Mouse (Mus musculus): ENCODE results near the gene Dkkl1. TPM values are rescaled to one million over a fixed set of nuclear protein-coding genes. Genes with fewer than 3 reads are reported as not detected.

Gene Dkkl1
- total and polyA plus RNA-seq, 2 experiments from 2014 or later: 18.3 to 24.0 TPM

DNA sequence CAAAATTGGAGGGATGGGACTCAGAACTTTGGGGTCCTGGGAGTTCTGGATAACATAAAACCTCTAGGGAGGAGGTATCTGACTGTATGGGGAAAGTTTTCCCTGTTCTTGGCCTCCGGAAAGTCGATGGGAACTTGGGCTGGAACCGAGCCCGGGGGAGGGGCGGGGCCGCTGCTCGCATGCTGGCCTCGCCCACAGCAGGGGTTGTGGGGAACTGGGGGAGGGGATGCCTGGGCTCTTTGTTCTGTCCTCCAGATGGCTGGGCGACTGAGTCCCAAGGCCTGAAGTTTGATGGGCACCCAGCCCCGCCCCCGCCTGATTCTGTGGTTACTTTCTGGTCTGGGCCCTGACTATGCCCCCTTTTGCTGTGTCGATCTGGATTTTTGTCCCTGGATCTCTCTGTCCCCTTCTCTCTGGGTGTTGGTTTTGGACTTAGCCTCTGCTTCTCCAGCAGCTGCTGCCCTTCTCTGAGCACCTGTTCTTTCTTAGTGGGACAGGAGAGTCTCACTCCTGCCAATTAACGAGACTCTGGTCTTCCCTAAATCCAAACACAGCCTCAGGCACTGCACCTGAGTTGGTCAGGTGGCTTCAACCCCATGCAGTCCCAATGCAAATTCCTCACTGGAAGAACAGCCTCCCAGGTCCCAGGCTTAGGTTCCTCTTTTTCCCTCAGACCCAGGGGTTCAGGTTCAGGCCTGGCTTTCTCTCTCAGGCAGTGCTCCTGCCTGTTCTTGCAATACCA is 4.7 kb upstream of the Dkkl1 start:
- ATAC-seq (peak; percentile 84), DNase-seq (ENCODE audit: low spot score) (peak; percentile 87)
- no peaks in the 10 kb centered on the region; the same call in 1 of the 2 replicates for H3K36me3 ChIP-seq (ENCODE audit: insufficient read depth, low read length)
- H3K27me3 ChIP-seq (ENCODE audit: insufficient read depth, low read length): 0 out of 2 replicates have a peak, but pooled peaks cover 5% of the 10 kb centered on the region
- no peak for TF ChIP-seq CTCF (IDR thresholded peaks at IDR 0.05; ENCODE audit: low read depth)
- H3K4me3 ChIP-seq (ENCODE audit: low read length): peak overlapping the region; percentile 50
- no peaks in the 10 kb centered on the region for H3K9me3 ChIP-seq (ENCODE audit: low read length)
- peaks cover 14% of the 10 kb centered on the region; the same call in 1 of the 2 replicates for H3K4me1 ChIP-seq (ENCODE audit: insufficient read depth, low read length)
- 2% methylated on average over 13 of the region's 13 CpGs for WGBS
- H3K27ac ChIP-seq: peak overlapping the region; percentile 81
- peak overlapping the region; percentile 66 for H3K9ac ChIP-seq (replicated peaks; ENCODE audit: low read length)
- H3K4me2 ChIP-seq (ENCODE audit: low read depth, low read length): peak overlapping the region; percentile 71

DNA sequence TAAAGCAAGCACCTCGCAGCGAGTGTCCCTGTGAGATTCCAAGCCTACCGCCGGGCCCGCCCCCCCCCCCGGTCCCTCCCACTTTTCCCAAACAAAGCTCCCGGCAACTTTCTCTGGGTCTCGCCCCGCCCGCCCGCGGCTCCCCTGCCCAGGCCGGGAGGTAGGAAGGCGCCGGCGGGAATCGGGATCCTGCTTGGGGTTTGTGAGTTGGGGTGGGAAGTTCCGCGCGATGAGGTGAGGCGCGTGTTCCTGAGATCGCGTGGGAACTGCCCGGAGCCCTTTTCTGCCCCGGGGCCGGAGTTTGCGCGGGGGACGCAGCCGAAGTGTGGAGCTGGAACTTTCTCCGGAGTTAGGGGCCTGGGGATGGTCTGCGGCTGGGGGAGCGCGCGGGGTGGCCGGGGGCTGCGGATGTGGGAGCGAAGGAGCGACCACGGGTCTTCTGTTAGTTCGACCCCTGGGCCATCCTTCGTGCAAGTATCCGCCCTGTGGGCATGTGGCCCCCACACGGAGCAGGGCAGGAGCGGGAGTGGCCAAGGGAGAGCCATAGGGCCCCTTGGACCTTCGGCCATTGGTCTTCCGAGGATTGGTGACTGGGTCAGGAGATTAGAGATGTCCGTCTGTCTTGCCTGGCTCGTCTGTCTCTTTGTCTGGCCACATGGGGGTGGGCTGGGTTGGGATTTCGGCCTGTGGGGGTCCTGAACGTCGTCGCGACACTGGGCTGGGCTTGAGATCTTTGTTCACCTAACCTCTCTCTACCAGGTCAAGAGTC is 3.9 kb upstream of the Dkkl1 start, which contains the start of gene Tead2:
Gene Tead2, plus strand, starts transcription at position 81 of the 769 bp plus-strand sequence.
- H3K36me3 ChIP-seq (ENCODE audit: insufficient read depth, low read length): no peaks in the 10 kb centered on the region; the same call in 1 of the 2 replicates
- H3K4me3 ChIP-seq (ENCODE audit: low read length): peak within 1 kb of the TSS; percentile 50
- H3K27ac ChIP-seq: peak within 1 kb of the TSS; percentile 81
- peaks cover 14% of the 10 kb centered on the region; the same call in 1 of the 2 replicates for H3K4me1 ChIP-seq (ENCODE audit: insufficient read depth, low read length)
- ATAC-seq (peak; percentile 60), DNase-seq (ENCODE audit: low spot score) (peak; percentile 48)
- no peak for TF ChIP-seq CTCF (IDR thresholded peaks at IDR 0.05; ENCODE audit: low read depth)
- H3K4me2 ChIP-seq (ENCODE audit: low read depth, low read length): peak within 1 kb of the TSS; percentile 71
- H3K27me3 ChIP-seq (ENCODE audit: insufficient read depth, low read length): 0 out of 2 replicates have a peak, but pooled peaks cover 5% of the 10 kb centered on the region
- H3K9ac ChIP-seq (replicated peaks; ENCODE audit: low read length): peak within 1 kb of the TSS; percentile 66
- H3K9me3 ChIP-seq (ENCODE audit: low read length): no peaks in the 10 kb centered on the region
- WGBS: under 1% methylated on average over 54 of the region's 55 CpGs

DNA sequence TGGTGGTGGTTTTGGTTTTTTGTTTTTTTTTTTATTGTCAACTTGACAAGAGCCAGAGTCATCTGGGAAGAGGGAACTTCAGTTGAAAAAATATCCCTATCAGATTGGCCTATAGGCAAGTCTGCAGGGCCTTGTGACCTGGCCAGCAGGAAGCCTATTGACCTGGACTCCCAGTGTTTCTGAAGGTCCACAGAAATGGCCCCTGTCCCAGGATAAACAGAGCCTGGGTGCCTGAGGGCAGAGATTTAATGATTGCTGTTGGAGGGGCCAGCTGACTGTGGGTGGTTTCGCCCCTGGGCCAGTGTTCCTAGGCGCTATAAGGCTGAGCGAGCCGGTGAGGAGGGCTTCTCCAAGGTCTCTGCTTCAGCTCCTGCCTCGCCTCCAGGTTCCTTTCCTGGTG is 1.8 kb upstream of the Dkkl1 start:
- Histone ChIP-seq H3K36me3 (ENCODE audit: insufficient read depth, low read length) (no peaks in the 10 kb centered on the region; the same call in 1 of the 2 replicates), H3K4me3 (ENCODE audit: low read length) (no peak overlapping the region), H3K9ac (replicated peaks; ENCODE audit: low read length) (no peak overlapping the region), H3K27ac (no peak overlapping the region), H3K4me2 (ENCODE audit: low read depth, low read length) (no peak overlapping the region), H3K4me1 (ENCODE audit: insufficient read depth, low read length) (peaks cover 14% of the 10 kb centered on the region; the same call in 1 of the 2 replicates), H3K9me3 (ENCODE audit: low read length) (no peaks in the 10 kb centered on the region), H3K27me3 (ENCODE audit: insufficient read depth, low read length) (0 out of 2 replicates have a peak, but pooled peaks cover 5% of the 10 kb centered on the region)
- ATAC-seq (no peak), DNase-seq (ENCODE audit: low spot score) (no peak)
- no peak for TF ChIP-seq CTCF (IDR thresholded peaks at IDR 0.05; ENCODE audit: low read depth)
- 67% methylated on average over 5 of the region's 5 CpGs for WGBS

DNA sequence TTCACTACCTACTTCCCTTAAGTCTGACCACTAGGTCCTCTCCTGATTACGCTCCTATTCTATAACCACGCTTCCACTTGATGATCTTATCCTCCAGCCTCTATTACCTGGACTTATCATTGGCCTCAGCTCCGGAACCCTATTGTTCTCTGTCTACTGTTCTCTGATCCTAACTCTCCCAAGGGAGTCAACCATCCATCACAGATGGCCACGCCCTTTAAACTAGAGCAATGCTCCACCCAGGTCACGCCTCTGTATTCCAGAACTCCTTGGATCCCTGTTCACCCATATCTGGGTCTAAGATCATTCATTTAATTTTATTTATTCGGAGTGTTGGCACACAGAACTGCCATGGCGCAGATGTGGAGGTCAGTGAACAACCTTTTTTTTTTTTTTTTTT is 409 bp upstream of the Dkkl1 start:
- ATAC-seq (no peak), DNase-seq (ENCODE audit: low spot score) (no peak)
- Histone ChIP-seq H3K27me3 (ENCODE audit: insufficient read depth, low read length) (0 out of 2 replicates have a peak, but pooled peaks cover 5% of the 10 kb centered on the region), H3K36me3 (ENCODE audit: insufficient read depth, low read length) (no peaks in the 10 kb centered on the region), H3K4me2 (ENCODE audit: low read depth, low read length) (no peak overlapping the region), H3K9me3 (ENCODE audit: low read length) (no peaks in the 10 kb centered on the region), H3K9ac (replicated peaks; ENCODE audit: low read length) (no peak overlapping the region), H3K4me1 (ENCODE audit: insufficient read depth, low read length) (peaks cover 14% of the 10 kb centered on the region; the same call in 1 of the 2 replicates), H3K4me3 (ENCODE audit: low read length) (no peak overlapping the region), H3K27ac (no peak overlapping the region)
- 75% methylated on average over 7 of the region's 7 CpGs for WGBS
- TF ChIP-seq CTCF (IDR thresholded peaks at IDR 0.05; ENCODE audit: low read depth): no peak

DNA sequence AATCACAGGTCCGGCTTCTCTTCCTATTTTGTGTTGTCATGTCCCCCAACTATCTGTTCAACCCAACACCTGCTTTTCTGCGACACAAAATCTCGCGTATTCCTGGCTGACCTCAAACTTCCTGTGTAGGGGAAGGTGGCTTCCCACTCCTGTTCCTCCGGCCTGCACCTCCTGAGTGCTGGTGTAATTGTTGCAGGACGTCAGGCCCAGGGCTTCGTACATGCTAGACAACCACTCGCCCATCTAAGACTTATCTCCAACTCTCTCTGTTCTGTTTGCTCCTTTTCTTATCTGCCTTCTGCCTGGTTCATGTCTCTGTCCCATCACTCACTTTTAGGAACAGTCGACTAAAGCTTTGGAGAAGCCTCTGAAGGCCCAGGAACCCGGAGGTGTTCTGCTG is 877 bp downstream of the Dkkl1 start:
- no peak for TF ChIP-seq CTCF (IDR thresholded peaks at IDR 0.05; ENCODE audit: low read depth)
- 77% methylated on average over 10 of the region's 10 CpGs for WGBS
- Histone ChIP-seq H3K4me1 (ENCODE audit: insufficient read depth, low read length) (peaks cover 6% of the 10 kb centered on the region; the same call in 1 of the 2 replicates), H3K4me2 (ENCODE audit: low read depth, low read length) (peak overlapping the region; percentile 35; the same call in 1 of the 2 replicates), H3K9ac (replicated peaks; ENCODE audit: low read length) (no peak overlapping the region), H3K27me3 (ENCODE audit: insufficient read depth, low read length) (0 out of 2 replicates have a peak, but pooled peaks cover 5% of the 10 kb centered on the region), H3K36me3 (ENCODE audit: insufficient read depth, low read length) (no peaks in the 10 kb centered on the region), H3K9me3 (ENCODE audit: low read length) (no peaks in the 10 kb centered on the region), H3K4me3 (ENCODE audit: low read length) (no peak overlapping the region), H3K27ac (no peak overlapping the region)
- ATAC-seq (no peak), DNase-seq (ENCODE audit: low spot score) (no peak)

DNA sequence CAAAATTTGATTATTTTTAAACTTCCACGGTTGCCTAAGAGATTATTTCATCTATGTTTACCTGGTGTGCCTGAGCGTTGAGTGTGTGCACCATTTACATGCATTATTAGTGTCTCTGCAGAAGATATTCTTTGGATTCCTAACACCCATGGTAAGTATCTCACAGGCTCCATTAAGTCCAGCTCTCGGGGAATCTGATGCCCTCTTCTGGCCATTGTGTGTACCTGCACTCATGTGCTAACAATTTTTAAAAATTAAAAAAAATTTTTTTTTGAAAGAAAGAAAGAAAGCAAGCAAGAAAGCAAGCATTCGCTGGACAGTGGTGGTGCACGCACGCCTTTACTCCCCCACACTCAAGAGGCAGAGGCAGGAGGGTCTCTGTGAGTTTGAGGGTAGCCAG is 3.7 kb downstream of the Dkkl1 start:
- Histone ChIP-seq H3K9me3 (ENCODE audit: low read length) (no peaks in the 10 kb centered on the region), H3K27ac (no peak overlapping the region), H3K27me3 (ENCODE audit: insufficient read depth, low read length) (no peaks in the 10 kb centered on the region), H3K4me2 (ENCODE audit: low read depth, low read length) (no peak overlapping the region), H3K36me3 (ENCODE audit: insufficient read depth, low read length) (no peaks in the 10 kb centered on the region), H3K4me1 (ENCODE audit: insufficient read depth, low read length) (no peaks in the 10 kb centered on the region), H3K9ac (replicated peaks; ENCODE audit: low read length) (no peak overlapping the region), H3K4me3 (ENCODE audit: low read length) (no peak overlapping the region)
- DNase-seq (ENCODE audit: low spot score) (no peak), ATAC-seq (no peak)
- WGBS: 82% methylated on average over 6 of the region's 6 CpGs
- TF ChIP-seq CTCF (IDR thresholded peaks at IDR 0.05; ENCODE audit: low read depth): peak; percentile 34

Data from hindbrain, postnatal 0 days (tissue).